Mouse (Mus musculus) monocyte, adult 2 months (primary cell): ENCODE data around the gene Lnp1.
"Not testable (repeated sequence)": the region's sequence is repeated elsewhere in the genome, so short reads cannot be mapped to it uniquely, and the experiment has no call there.

ENCODE experiments used
- DNase-seq, 2 experiments: peaks; one replicate each; pipeline ENCODE4 v3.0.0; 2022; ENCODE audit warnings: low spot score in 2 of 2, low read depth in 1 of 2

Gene Lnp1

DNA sequence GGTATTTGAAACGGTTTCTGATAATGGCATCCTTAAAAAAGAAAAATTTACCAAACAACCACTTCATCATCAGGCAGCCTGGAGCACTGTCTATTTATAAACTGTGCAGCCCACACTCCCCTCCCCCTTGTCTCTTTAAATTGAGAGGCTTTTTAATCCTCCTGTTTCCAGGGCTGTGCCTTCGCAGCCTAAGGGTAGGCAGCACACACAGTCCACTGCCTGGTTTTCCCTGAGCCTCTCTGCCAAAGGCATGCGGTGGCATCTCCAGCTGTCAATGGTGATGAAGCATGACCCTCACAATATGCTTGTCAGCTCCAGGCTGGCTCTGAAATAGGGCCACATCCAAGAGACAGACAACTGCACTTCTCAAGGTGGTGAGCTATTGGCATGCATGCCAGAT is at the start of gene Lnp1:
Gene Lnp1 (minus strand): TSS at position 39 of the 400 bp plus-strand sequence.
- DNase-seq = no peak

DNA sequence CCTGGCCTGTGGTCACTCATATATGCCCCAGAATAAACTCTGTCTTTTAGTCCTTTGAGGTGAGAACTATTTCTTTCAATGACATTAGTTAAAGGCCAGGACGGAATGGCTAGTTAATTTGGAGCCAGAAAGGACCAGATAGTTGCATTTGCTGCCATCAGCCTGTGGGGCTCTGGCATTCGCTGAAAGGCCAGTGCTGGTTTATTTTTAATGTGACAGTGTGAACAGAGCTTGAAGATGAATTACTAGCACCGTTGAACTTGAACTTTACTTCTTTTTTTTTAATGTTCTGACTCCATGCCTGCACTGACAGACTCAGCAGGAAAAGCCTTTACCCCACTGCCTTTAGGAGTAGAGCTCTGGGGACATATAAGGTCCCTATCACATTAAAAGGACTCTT is 46.8 kb upstream of the Lnp1 start:
- no peak for DNase-seq

- not testable (repeated sequence) for DNase-seq
These were observed 30.4 kb upstream of the Lnp1 start for GRCm38 (mm10) chr16:56958311-56958710.

GRCm38 (mm10) chr16:56949085-56949484 is 21.2 kb upstream of the Lnp1 start:
- no peak for DNase-seq

- no peak for DNase-seq
These were observed 14.5 kb upstream of the Lnp1 start for GRCm38 (mm10) chr16:56942341-56942740.

DNA sequence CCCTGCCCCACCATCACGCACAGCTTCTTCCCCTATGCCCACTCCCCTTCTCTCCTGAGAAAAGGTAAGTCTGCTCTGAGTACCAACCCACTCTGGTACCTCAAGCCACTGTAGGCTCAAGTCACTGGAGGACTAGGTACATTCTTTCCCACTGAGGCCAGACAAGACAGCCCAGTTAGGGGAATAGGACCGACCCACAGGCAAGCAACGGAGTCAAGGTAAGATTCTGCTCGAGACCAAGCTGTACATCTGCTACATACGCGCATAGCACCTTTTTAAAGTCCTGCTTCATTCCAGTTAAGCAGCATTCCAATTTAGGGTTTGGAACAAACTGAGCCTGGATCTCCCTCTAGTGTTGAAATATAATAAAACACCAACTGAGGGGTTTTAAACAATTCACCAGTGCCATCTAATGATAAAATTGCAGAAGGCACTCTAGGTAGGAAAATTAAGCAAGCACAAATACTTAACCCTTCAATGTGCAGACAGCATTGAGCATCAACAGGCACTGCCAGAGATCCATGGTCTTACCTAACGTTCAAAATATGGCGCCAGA is 7.7 kb downstream of the Lnp1 start:
- no peak for DNase-seq

- no peak for DNase-seq
These were observed 10.6 kb downstream of the Lnp1 start for GRCm38 (mm10) chr16:56917230-56917629.

DNA sequence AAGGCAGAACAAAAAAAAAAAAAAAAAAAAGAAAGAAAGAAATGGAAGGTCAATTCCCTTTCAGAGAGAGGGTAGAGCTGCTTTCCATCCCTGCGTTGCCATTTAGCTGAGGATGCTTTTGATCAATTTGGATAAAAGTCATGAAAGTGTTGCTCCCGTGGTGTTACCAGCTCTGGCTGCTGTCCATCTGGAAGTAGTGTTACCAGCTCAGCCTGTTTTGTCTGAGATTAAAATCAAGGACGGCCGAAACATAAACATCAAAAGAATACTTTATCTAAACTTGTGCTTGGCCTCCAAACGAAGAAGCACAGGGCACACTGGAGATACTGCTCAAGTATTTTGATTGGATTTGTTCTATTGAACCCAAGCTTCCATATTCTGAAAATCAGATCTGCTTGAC is 18.9 kb downstream of the Lnp1 start:
- no peak for DNase-seq

- not testable (repeated sequence) for DNase-seq
These were observed 25.7 kb downstream of the Lnp1 start for GRCm38 (mm10) chr16:56902206-56902605.

DNA sequence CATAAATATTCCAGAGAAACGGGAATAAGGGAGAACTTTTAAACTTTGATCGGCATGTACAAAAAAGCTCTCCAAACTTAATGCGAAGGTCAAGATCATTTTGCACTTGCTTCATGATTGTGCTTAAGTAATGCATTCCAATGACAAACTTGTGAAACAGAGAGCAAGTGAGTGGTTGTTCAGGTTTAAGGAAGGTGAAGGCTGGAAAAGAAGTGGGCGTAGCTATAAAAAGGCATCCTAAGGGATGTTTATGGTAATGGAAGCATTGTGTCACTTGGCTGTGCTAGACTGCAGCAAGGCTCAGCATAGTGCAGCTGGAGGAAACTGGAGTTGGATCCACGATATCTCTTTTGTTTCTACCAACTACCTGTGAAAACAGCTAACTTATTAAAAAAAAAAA is 36.3 kb downstream of the Lnp1 start:
- no peak for DNase-seq

- no peak for DNase-seq
These were observed 41.2 kb downstream of the Lnp1 start for GRCm38 (mm10) chr16:56886616-56887116.

DNA sequence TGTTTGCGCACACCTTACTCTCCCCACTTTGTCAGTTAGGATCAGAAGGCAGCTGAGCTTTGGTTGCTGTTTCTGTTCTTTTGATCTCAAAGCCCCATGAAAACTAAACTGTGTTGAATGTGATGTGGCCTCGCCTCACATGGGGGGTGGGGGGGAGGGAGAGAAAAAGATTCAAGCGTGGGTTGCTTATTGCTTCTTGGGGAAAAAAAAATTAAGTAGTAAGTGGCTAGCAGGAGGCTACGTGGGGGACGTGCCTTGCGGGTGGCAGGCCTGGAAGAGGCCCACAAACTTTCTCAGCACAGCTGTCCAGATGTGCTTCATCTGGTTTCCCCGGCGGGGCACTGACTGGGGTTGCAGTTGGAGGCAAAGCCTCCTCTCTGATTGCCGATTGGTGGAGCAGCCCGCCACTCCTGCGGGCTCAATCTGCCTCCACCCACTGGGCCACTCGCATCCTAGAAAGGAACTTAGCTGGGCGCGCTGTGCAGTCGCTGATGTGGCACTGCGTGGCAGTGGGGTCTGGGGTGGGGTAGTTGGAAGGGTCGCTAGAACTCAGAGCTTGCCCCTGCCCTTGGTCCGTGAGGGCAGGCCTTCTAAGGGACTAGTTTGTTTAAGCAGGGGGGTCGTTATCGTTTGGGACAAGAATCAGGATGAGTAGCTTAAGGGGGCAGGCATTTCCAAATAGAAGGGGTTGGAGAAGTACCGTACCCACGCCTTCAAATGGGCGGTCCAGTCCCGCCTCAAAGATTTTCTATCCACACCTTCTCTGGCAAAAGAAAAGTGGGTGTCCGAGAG is 41.8 kb downstream of the Lnp1 start, which contains the start of gene Tmem45a:
Gene Tmem45a (minus strand): TSS at position 343 of the 792 bp plus-strand sequence.
- no peak for DNase-seq

- DNase-seq = no peak
These were observed 43.0 kb downstream of the Lnp1 start for GRCm38 (mm10) chr16:56884811-56885210.

- no peak for DNase-seq
These were observed 54.5 kb downstream of the Lnp1 start for GRCm38 (mm10) chr16:56873410-56873809.

DNA sequence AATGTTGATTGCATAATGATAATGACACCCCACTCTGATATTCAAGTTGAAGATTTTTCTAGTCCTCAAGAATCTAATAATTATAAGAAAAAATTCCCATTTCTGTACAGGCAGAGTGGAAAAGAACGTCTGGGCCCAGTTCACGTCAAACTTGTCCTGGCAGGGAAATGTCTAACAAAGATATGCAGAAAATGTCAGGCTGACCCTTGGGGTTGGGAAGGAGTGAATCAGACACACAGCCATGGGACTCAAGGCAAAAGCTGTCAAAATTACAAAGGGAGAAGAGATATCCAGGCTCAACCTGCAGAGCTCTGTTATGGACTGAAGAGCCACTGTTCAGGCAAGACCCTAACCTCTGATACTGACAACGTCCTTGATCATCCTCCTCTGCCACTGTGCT is 57.4 kb downstream of the Lnp1 start:
- DNase-seq = no peak

- no peak for DNase-seq
These were observed 59.5 kb downstream of the Lnp1 start for GRCm38 (mm10) chr16:56868361-56868760.

DNA sequence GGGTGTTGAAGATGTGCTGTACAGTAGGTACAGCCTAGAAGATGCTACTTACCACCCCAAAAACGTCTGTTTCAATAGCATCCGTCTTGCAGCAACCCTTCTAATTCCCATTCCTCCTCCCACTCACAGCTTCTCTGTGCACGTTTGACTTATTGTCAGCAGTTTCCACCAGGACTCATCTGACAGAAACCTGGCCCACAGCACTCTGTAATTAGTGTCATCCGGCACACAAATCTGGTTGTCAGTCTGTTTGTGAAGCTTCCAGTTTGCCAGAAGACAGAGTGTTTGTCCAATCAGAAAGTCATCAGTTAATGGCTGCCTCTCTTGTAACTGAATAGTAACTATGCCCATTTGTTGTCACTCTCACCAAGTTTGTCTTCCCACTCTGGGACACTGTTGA is 60.3 kb downstream of the Lnp1 start:
- DNase-seq = no peak
